Mouse (Mus musculus) heart, embryonic 16.5 days (tissue): ENCODE data around the gene Cdkn1b. TPM values are rescaled to one million over a fixed set of nuclear protein-coding genes. Genes with fewer than 3 reads are reported as not detected.
A peak's percentile ranks its signal among the peaks of the same experiment; 100 is the strongest.

ENCODE experiments used
- ATAC-seq: fragments of 200-750 bp; cut with Nextera tagmentation; replicated peaks from 2 replicates; pipeline ENCODE4 v1.8.0; 2017; ENCODE audit warnings: moderate number of reproducible peaks; ENCODE audit not compliant: insufficient read depth, low FRiP score; ENCODE audit errors: extremely low read depth
- H3K27ac ChIP-seq: fragments of 300-500 bp; sonication (generic); 2 replicates; pipeline ENCODE4 v1.5.1; 2014; ENCODE audit warnings: mild to moderate bottlenecking, low read length, control low read depth, moderate library complexity
- H3K27me3 ChIP-seq: fragments of 300-500 bp; sonication (generic); 2 replicates; pipeline ENCODE4 v1.6.1; 2014; ENCODE audit warnings: low read length, mixed read lengths; ENCODE audit not compliant: control insufficient read depth, insufficient read depth
- H3K36me3 ChIP-seq: fragments of 300-500 bp; sonication (generic); 2 replicates; pipeline ENCODE4 v1.6.1; 2014; ENCODE audit not compliant: control insufficient read depth, insufficient read depth
- H3K4me1 ChIP-seq: fragments of 300-500 bp; sonication (generic); 2 replicates; pipeline ENCODE4 v1.6.1; 2014; ENCODE audit warnings: low read length, mixed read lengths; ENCODE audit not compliant: control insufficient read depth, insufficient read depth
- H3K4me2 ChIP-seq: fragments of 300-500 bp; sonication (generic); 2 replicates; pipeline ENCODE4 v1.6.1; 2014; ENCODE audit warnings: low read depth, mild to moderate bottlenecking, control low read depth, low read length
- H3K4me3 ChIP-seq: fragments of 300-500 bp; sonication (generic); 2 replicates; pipeline ENCODE4 v1.5.1; 2014; ENCODE audit warnings: mild to moderate bottlenecking, control low read depth, low read length
- H3K9ac ChIP-seq: fragments of 300-500 bp; sonication (generic); 2 replicates; pipeline ENCODE4 v1.6.1; 2014; ENCODE audit warnings: low read length, control low read depth
- H3K9me3 ChIP-seq: fragments of 300-500 bp; sonication (generic); replicated peaks from 2 replicates; pipeline ENCODE4 v1.6.1; 2016; ENCODE audit warnings: low read length; ENCODE audit not compliant: control insufficient read depth
- WGBS: fragments of 180-500 bp; shearing (Covaris S2); extraction: QIAGEN DNeasy Blood & Tissue Kit; methylation state at CpG from one replicate; pipeline ENCODE4 v1.1.7; 2014; 5-methylcytosine and 5-hydroxymethylcytosine counted together
- polyA plus RNA-seq: library from polyadenylated mRNA; unstranded; fragments of >200 nt; fragmentation: Nextera tagmentation; extraction: Ambion mirVana; gene quantifications from 2 replicates; pipeline ENCODE4 v1.2.1, GENCODE M21; 2015

Cdkn1b gene
- polyA plus RNA-seq, 1 experiment from 2014 or later, result 14.7 TPM

DNA sequence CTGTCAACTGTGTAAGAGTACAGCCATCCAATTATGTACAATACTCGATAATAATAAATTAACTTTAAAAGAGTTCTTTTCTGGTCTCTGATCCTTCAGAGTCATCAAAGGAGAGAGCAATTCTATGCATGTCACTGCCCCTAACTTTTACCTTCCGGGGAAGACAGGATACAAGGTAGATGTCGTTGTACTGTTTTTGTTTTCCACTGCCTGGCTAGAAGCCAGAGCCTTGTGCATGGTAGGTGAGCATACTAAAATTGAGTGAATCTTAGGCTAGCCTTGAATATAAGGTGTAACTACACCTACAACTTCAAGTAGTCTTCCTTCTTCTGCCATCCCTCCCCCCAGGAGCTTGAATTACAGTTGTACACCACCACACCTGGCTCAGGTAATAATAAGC, 10.9 kb downstream of the Cdkn1b start:
- 70% methylated on average over 3 of the region's 3 CpGs for WGBS
- Histone ChIP-seq H3K4me1 (peaks cover 27% of the 10 kb centered on the region), H3K9me3 (no peaks in the 10 kb centered on the region), H3K36me3 (no peaks in the 10 kb centered on the region), H3K9ac (peak overlapping the region; percentile 21; the same call in 1 of the 2 replicates), H3K4me3 (peak overlapping the region; percentile 2; the same call in 1 of the 2 replicates), H3K4me2 (peak overlapping the region; percentile 61), H3K27ac (no peak overlapping the region), H3K27me3 (no peaks in the 10 kb centered on the region)
- no peak for ATAC-seq

DNA sequence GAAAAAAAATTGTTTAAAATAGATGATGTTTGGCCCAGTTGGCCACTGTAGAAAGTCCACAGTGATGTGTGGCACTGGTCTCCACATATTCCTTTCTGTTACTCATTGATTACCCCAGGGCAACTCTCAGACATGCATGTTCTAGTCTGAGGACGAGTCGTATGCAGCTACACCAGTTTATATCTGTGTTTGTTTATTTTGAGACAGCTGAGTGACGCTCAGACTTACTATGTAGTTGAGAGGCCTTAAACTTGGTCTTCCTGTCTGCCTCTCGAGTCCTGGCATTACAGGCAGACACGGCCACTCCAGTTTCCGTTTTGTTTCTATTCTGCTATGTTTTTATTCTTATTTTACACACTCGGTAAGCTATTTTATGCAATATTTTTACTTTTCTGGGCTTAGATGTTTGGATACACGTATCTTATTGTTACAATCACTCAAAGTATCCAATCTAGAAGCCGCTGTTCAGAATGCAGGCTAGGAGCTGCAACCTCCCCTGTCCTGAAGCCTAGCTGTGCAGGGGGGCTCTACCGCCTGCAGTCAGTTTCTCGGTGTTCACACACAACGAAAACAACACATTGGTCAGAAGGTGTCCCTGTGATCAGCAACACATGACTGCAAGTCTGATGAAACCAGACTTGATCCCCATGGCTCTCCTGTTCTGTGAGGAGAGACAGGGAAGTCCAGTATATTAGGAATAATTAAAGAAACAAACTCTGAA, 12.4 kb downstream of the Cdkn1b start:
- WGBS, result 57% methylated on average over 12 of the region's 12 CpGs
- Histone ChIP-seq H3K4me1 (peaks cover 27% of the 10 kb centered on the region), H3K27me3 (no peaks in the 10 kb centered on the region), H3K9me3 (no peaks in the 10 kb centered on the region), H3K9ac (peak overlapping the region; percentile 47), H3K36me3 (peaks cover 3% of the 10 kb centered on the region; the same call in 1 of the 2 replicates), H3K4me2 (peak overlapping the region; percentile 33), H3K4me3 (peak overlapping the region; percentile 0; the same call in 1 of the 2 replicates), H3K27ac (peak overlapping the region; percentile 41)
- ATAC-seq, result no peak

DNA sequence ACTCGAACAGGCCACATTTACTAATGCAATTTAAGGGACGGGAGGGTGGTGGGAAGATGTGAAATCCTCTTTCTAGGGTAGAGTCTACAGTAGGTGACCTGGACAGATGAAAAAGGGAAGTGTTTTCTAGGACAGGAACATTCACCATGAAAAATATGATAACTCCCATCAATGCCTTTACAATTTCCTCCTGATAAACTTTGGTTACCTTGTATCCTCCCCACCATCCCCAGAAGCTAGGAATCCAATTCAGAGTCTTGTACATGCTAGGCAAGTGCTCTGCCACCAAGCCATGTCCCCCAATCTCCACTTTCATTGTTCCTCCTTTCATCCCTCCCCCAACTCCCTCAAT, 13.0 kb downstream of the Cdkn1b start:
- Histone ChIP-seq H3K27me3 (no peaks in the 10 kb centered on the region), H3K4me3 (peak overlapping the region; percentile 0; the same call in 1 of the 2 replicates), H3K9me3 (no peaks in the 10 kb centered on the region), H3K27ac (peak overlapping the region; percentile 3; the same call in 1 of the 2 replicates), H3K36me3 (peaks cover 3% of the 10 kb centered on the region; the same call in 1 of the 2 replicates), H3K9ac (peak overlapping the region; percentile 47), H3K4me2 (peak overlapping the region; percentile 33), H3K4me1 (peaks cover 27% of the 10 kb centered on the region)
- 79% methylated on average over 2 of the region's 2 CpGs for WGBS
- ATAC-seq, result no peak

DNA sequence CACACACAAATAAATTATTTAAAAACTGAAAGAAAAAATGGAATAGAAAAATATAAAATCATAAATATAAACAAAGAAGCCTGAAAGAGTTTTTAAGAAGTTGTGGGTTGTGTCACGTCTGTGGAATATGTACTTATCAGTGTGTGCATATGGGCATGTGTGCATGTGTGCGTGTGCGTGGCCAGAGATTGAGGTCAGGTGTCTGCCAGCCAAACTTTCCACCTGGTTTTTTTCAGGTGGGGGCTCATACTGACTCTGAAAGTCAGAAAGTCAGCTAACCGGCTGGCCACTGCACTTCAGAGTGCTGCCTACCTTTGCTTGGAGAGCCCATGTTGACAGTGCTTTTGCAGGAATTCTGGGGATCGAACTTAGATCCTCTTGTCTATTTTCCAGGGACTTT, 14.1 kb downstream of the Cdkn1b start:
- H3K4me1 ChIP-seq, result peaks cover 25% of the 10 kb centered on the region
- H3K9ac ChIP-seq, result no peak overlapping the region
- no peak overlapping the region for H3K27ac ChIP-seq
- WGBS, result 87% methylated on average over 5 of the region's 5 CpGs
- no peak overlapping the region for H3K4me2 ChIP-seq
- no peaks in the 10 kb centered on the region for H3K27me3 ChIP-seq
- H3K36me3 ChIP-seq, result peaks cover 3% of the 10 kb centered on the region; the same call in 1 of the 2 replicates
- no peak overlapping the region for H3K4me3 ChIP-seq
- ATAC-seq, result no peak
- H3K9me3 ChIP-seq, result no peaks in the 10 kb centered on the region

DNA sequence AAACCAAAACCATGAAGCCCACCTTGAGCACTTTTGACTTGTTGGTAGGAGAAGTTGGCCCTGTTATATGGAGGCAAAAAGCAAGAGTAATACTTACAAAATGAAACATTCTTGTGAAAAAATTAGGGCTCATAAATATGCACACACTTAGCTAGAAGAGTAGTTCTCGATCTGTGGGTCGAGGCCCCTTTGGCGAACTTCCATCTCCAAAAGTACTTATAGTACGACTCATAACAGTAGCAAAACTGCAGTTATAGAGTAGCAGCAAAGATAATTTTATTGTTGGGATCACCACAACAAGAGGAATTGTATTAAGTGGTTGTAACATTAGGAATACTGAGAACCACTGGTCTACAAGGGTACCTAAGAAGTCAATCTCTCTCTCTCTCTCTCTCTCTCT, 19.6 kb downstream of the Cdkn1b start:
- Histone ChIP-seq H3K9ac (no peak overlapping the region), H3K27ac (no peak overlapping the region), H3K4me1 (peaks cover 9% of the 10 kb centered on the region), H3K36me3 (peaks cover 15% of the 10 kb centered on the region), H3K9me3 (no peaks in the 10 kb centered on the region), H3K4me3 (no peak overlapping the region), H3K27me3 (no peaks in the 10 kb centered on the region), H3K4me2 (no peak overlapping the region)
- no peak for ATAC-seq
- WGBS, result 65% methylated on average over 4 of the region's 4 CpGs

DNA sequence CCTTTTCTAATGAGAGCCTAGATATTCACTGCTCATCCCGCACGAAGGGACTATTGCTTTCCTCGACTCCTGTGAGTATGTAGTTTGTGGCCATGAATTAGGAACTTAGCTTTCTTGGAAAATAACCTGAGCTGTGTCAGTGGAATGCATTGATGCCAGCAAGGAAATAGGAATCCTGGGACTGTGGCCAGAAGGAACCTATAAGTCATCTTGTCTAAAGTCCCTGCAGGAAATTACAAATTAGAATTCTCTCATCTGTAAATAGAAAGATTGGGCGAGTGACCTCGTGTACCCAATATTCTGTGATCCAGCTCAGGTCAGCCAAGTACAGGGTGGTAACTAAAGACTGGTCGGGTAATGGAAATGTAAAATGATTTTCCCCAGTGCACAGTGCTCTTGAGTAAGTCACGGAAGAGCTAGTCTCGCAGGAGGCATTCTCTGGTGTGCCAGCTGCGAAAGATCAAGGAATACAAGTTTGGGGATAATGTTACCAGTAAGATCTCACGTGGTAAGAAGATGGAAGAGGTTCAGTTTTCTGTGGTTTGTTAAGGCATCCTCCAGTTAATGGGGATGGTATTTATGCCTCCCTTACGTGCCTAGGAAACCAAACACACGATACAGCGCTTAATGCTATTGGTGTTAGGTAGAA, 23.7 kb downstream of the Cdkn1b start:
- Histone ChIP-seq H3K4me3 (no peak overlapping the region), H3K27ac (peak overlapping the region; percentile 21; the same call in 1 of the 2 replicates), H3K4me2 (no peak overlapping the region), H3K4me1 (peaks cover 14% of the 10 kb centered on the region), H3K9ac (no peak overlapping the region), H3K9me3 (no peaks in the 10 kb centered on the region), H3K36me3 (peaks cover 12% of the 10 kb centered on the region), H3K27me3 (no peaks in the 10 kb centered on the region)
- 76% methylated on average over 13 of the region's 13 CpGs for WGBS
- no peak for ATAC-seq

DNA sequence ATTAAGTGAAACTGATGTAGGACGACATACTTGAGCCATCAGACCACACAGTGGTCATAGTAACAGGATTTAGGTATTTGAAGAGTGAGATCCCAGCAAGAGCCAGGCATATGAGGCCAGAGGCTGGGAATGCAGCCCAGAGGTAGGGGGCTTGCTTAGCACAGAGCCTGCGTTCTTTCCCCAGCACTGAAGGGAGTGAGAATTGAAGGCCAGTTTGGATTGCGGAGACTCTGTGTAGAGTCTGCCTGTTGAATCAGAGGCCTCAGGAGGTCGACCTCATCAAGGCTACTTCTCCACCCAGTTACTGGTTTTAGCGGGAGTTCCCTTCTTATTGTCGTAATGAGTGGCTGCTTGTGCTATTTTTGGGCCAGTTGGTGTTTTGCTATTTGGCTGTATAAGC, 25.9 kb downstream of the Cdkn1b start:
- Histone ChIP-seq H3K4me2 (no peak overlapping the region), H3K9ac (0 out of 2 replicates have a peak overlapping the region, but pooled peaks have one; percentile 7), H3K4me1 (peaks cover 14% of the 10 kb centered on the region), H3K27me3 (no peaks in the 10 kb centered on the region), H3K9me3 (no peaks in the 10 kb centered on the region), H3K4me3 (no peak overlapping the region), H3K36me3 (peaks cover 10% of the 10 kb centered on the region), H3K27ac (peak overlapping the region; percentile 23; the same call in 1 of the 2 replicates)
- no peak for ATAC-seq
- WGBS, result 46% methylated on average over 6 of the region's 6 CpGs

DNA sequence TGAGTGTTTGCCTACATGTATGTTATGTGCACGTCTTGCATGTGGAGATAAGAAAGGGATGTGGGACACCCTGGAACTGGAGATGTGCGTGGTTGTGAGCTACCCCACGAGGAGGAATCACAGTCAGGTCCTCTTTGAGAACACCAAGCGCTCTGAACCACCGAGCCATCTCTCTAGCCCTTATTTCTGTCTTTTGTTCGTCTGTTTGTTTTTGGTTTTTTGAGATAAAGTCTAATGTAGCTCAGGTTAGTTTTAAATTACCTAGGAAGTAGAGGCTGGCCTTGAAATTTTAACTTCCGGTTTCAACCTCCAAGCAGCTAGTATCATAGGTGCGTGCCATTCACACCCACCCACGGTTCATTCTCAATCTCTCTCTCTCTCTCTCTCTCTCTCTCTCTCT, 26.7 kb downstream of the Cdkn1b start:
- WGBS, result 84% methylated on average over 9 of the region's 9 CpGs
- H3K27me3 ChIP-seq, result no peaks in the 10 kb centered on the region

More for the DNA sequence above, 26.7 kb downstream of the Cdkn1b start:
- Histone ChIP-seq H3K4me1 (peaks cover 14% of the 10 kb centered on the region), H3K9me3 (no peaks in the 10 kb centered on the region), H3K9ac (no peak overlapping the region), H3K27ac (no peak overlapping the region), H3K4me2 (no peak overlapping the region), H3K36me3 (peaks cover 5% of the 10 kb centered on the region; the same call in 1 of the 2 replicates), H3K4me3 (no peak overlapping the region)
- ATAC-seq, result no peak
